Mouse (Mus musculus) heart, embryonic 12.5 days (tissue): ENCODE measurements around the gene Gtf2h5. TPM values are rescaled to one million over a fixed set of nuclear protein-coding genes. Genes with fewer than 3 reads are reported as not detected.

Source experiments
- ATAC-seq: fragments of 200-750 bp; cut with Nextera tagmentation; 2 replicates; pipeline ENCODE4 v1.8.0; 2017; ENCODE audit warnings: moderate TSS enrichment, moderate library complexity; ENCODE audit not compliant: insufficient number of reproducible peaks, low FRiP score
- H3K27ac ChIP-seq: fragments of 300-500 bp; sonication (generic); 2 replicates; pipeline ENCODE4 v1.5.1; 2016; ENCODE audit warnings: mild to moderate bottlenecking, moderate library complexity; ENCODE audit not compliant: poor library complexity, severe bottlenecking
- H3K27me3 ChIP-seq: fragments of 300-500 bp; sonication (generic); replicated peaks from 2 replicates; pipeline ENCODE4 v1.6.1; 2016; ENCODE audit warnings: mild to moderate bottlenecking, moderate library complexity
- H3K36me3 ChIP-seq: fragments of 300-500 bp; sonication (generic); 2 replicates; pipeline ENCODE4 v1.6.1; 2016; ENCODE audit warnings: mild to moderate bottlenecking, moderate library complexity
- H3K4me1 ChIP-seq: fragments of 300-500 bp; sonication (generic); replicated peaks from 2 replicates; pipeline ENCODE4 v1.6.1; 2016; ENCODE audit warnings: mild to moderate bottlenecking
- H3K4me2 ChIP-seq: fragments of 300-500 bp; sonication (generic); 2 replicates; pipeline ENCODE4 v1.6.1; 2016; ENCODE audit warnings: mild to moderate bottlenecking, moderate library complexity
- H3K4me3 ChIP-seq: fragments of 300-500 bp; sonication (generic); 2 replicates; pipeline ENCODE4 v1.5.1; 2016; ENCODE audit warnings: mild to moderate bottlenecking
- H3K9ac ChIP-seq: fragments of 300-500 bp; sonication (generic); 2 replicates; pipeline ENCODE4 v1.6.1; 2016; ENCODE audit warnings: mild to moderate bottlenecking, moderate library complexity
- H3K9me3 ChIP-seq: fragments of 300-500 bp; sonication (generic); replicated peaks from 2 replicates; pipeline ENCODE4 v1.6.1; 2016; ENCODE audit warnings: mild to moderate bottlenecking, moderate library complexity
- WGBS: fragments of 180-500 bp; shearing (Covaris S2); methylation state at CpG from one replicate; pipeline ENCODE4 v1.1.7; 2016; 5-methylcytosine and 5-hydroxymethylcytosine counted together
- polyA plus RNA-seq: library from polyadenylated mRNA; unstranded; fragments of >200 nt; fragmentation: Nextera tagmentation; extraction: Ambion mirVana; gene quantifications from 2 replicates; pipeline ENCODE4 v1.2.1, GENCODE M21; 2016

Gene Gtf2h5
- polyA plus RNA-seq, 1 experiment from 2014 or later, result 147 TPM

GRCm38 (mm10) chr17:6110956-6111355 lies 31.4 kb downstream of the Gtf2h5 start:
- WGBS, result 69% methylated on average over 3 of the region's 3 CpGs
- ATAC-seq, result no peak
- Histone ChIP-seq H3K4me3 (no peak overlapping the region), H3K27ac (no peak overlapping the region), H3K9me3 (no peaks in the 10 kb centered on the region), H3K4me1 (peaks cover 24% of the 10 kb centered on the region), H3K27me3 (no peaks in the 10 kb centered on the region), H3K36me3 (peaks cover 16% of the 10 kb centered on the region), H3K4me2 (no peak overlapping the region), H3K9ac (no peak overlapping the region)

- Histone ChIP-seq H3K27me3 (no peaks in the 10 kb centered on the region), H3K4me1 (peaks cover 21% of the 10 kb centered on the region), H3K36me3 (peaks cover 16% of the 10 kb centered on the region), H3K9ac (no peak overlapping the region), H3K27ac (no peak overlapping the region), H3K4me2 (no peak overlapping the region), H3K9me3 (no peaks in the 10 kb centered on the region), H3K4me3 (no peak overlapping the region)
- WGBS, result 83% methylated on average over 6 of the region's 6 CpGs
- ATAC-seq, result no peak
Measured at GRCm38 (mm10) chr17:6113653-6114052, 34.1 kb downstream of the Gtf2h5 start.

- Histone ChIP-seq H3K4me2 (no peak overlapping the region), H3K4me1 (peaks cover 10% of the 10 kb centered on the region), H3K9me3 (no peaks in the 10 kb centered on the region), H3K27me3 (no peaks in the 10 kb centered on the region), H3K27ac (no peak overlapping the region), H3K36me3 (peaks cover 16% of the 10 kb centered on the region), H3K9ac (no peak overlapping the region), H3K4me3 (no peak overlapping the region)
- no peak for ATAC-seq
- 86% methylated on average over 9 of the region's 9 CpGs for WGBS
Measured at GRCm38 (mm10) chr17:6115085-6115484, 35.5 kb downstream of the Gtf2h5 start.

GRCm38 (mm10) chr17:6117148-6117725 lies 37.7 kb downstream of the Gtf2h5 start:
- H3K27ac ChIP-seq, result 0 out of 2 replicates have a peak overlapping the region, but pooled peaks have one; percentile 0
- peaks cover 16% of the 10 kb centered on the region for H3K36me3 ChIP-seq
- peaks cover 10% of the 10 kb centered on the region for H3K4me1 ChIP-seq
- H3K4me3 ChIP-seq, result no peak overlapping the region
- no peak overlapping the region for H3K4me2 ChIP-seq
- no peak for ATAC-seq
- H3K27me3 ChIP-seq, result no peaks in the 10 kb centered on the region
- no peak overlapping the region for H3K9ac ChIP-seq
- H3K9me3 ChIP-seq, result no peaks in the 10 kb centered on the region
- 70% methylated on average over 4 of the region's 4 CpGs for WGBS

DNA sequence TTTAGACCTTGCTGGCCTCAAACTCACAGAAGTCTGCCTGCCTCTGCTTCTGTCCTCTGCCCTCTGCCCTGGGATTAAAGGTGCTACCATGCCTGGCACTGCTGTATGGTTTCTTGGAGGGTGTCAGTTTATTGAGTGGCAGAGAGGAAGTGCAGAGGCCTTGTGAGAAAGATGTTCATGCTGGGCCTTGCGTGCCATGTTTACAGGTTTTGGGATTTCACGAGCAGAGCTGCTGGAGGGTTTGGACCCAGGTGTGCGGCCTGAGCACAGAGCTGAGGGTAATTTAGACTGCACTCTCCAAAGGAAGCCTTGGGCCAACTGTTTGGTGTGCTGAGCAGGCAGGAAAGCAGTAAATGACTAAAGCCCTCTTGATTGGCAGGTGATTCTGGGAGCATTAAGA lies 38.3 kb downstream of the Gtf2h5 start:
- Histone ChIP-seq H3K27me3 (no peaks in the 10 kb centered on the region), H3K4me3 (no peak overlapping the region), H3K4me2 (no peak overlapping the region), H3K27ac (no peak overlapping the region), H3K9me3 (no peaks in the 10 kb centered on the region), H3K36me3 (peaks cover 22% of the 10 kb centered on the region), H3K9ac (no peak overlapping the region), H3K4me1 (peaks cover 10% of the 10 kb centered on the region)
- 89% methylated on average over 3 of the region's 3 CpGs for WGBS
- no peak for ATAC-seq

DNA sequence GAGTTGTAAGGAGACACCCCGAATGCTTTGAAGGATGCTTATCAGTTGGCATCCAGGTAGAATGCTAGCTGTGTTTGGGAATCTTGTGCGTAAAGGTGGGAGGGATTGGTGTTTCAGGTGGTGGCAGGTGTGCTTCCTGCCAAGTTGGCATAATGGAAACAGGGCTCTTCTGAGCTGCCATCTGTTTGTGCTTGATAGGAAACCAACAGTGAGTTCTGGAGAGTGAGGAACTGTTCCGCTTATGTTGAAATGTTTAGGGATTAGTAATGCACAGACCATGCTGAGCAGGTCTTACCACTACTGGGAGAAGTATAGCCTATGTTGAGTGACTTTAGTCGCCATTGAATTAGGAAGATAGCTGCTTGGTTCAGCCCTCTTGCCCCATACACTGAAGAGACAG lies 39.3 kb downstream of the Gtf2h5 start:
- H3K27me3 ChIP-seq, result no peaks in the 10 kb centered on the region
- H3K9me3 ChIP-seq, result no peaks in the 10 kb centered on the region
- no peak overlapping the region for H3K4me2 ChIP-seq
- H3K9ac ChIP-seq, result no peak overlapping the region
- no peak overlapping the region for H3K4me3 ChIP-seq
- H3K36me3 ChIP-seq, result peaks cover 30% of the 10 kb centered on the region
- WGBS, result 91% methylated on average over 4 of the region's 4 CpGs
- H3K4me1 ChIP-seq, result peaks cover 10% of the 10 kb centered on the region
- H3K27ac ChIP-seq, result no peak overlapping the region
- ATAC-seq, result no peak

DNA sequence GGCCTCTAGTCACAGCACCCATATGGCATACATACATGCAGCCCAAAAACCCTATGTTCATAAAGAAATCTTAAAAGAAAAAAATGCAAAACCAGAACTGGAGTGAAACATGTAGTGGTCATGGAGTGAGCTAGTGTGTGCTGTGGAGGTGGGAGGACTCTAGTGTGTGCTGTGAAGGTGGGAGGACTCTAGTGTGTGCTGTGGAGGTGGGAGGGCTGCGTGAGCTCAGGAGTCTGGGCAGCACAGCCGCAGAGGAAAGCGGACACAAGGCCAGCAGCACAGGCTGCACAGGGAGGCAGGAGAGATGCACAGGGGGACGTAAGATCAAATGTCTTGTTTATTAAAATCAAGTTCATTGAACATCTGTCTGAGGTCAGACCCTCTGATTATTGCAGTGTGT lies 44.2 kb downstream of the Gtf2h5 start:
- no peak for ATAC-seq
- WGBS, result 87% methylated on average over 4 of the region's 4 CpGs
- Histone ChIP-seq H3K27ac (no peak overlapping the region), H3K9me3 (no peaks in the 10 kb centered on the region), H3K36me3 (peaks cover 35% of the 10 kb centered on the region), H3K4me2 (no peak overlapping the region), H3K4me3 (no peak overlapping the region), H3K27me3 (no peaks in the 10 kb centered on the region), H3K4me1 (peaks cover 16% of the 10 kb centered on the region), H3K9ac (no peak overlapping the region)

- Histone ChIP-seq H3K4me1 (peaks cover 16% of the 10 kb centered on the region), H3K9me3 (no peaks in the 10 kb centered on the region), H3K27ac (no peak overlapping the region), H3K27me3 (no peaks in the 10 kb centered on the region), H3K9ac (no peak overlapping the region), H3K4me2 (no peak overlapping the region), H3K4me3 (no peak overlapping the region), H3K36me3 (peaks cover 35% of the 10 kb centered on the region)
- ATAC-seq, result no peak
- 91% methylated on average over 3 of the region's 3 CpGs for WGBS
Measured at GRCm38 (mm10) chr17:6125441-6125840, 45.9 kb downstream of the Gtf2h5 start.

DNA sequence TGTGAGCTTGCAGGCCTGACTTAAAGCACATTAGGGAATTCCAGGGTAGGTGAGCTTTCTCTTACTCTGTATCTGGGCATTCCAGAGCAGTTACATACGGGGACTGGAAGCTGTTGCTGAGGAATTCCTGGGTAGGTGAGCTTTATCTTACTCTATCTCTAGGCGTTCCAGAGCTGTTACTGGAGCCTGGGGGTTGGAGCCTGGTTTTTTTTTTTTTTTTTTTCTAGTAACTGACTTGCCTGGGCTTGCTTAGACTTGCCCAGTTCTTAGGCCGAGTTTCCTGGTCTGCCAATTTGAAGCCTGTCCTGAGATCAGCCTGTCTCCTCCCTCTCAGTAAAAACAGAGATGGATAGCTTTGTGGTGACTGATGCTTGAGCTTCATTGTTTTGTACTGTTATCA lies 48.5 kb downstream of the Gtf2h5 start:
- Histone ChIP-seq H3K27ac (peak overlapping the region; percentile 13), H3K27me3 (no peaks in the 10 kb centered on the region), H3K4me2 (no peak overlapping the region), H3K4me1 (peaks cover 21% of the 10 kb centered on the region), H3K9me3 (no peaks in the 10 kb centered on the region), H3K9ac (no peak overlapping the region), H3K4me3 (no peak overlapping the region), H3K36me3 (peaks cover 22% of the 10 kb centered on the region)
- 15% methylated on average over 3 of the region's 3 CpGs for WGBS
- ATAC-seq, result no peak

GRCm38 (mm10) chr17:6129361-6129760 lies 49.8 kb downstream of the Gtf2h5 start:
- Histone ChIP-seq H3K4me1 (peaks cover 21% of the 10 kb centered on the region), H3K27me3 (no peaks in the 10 kb centered on the region), H3K36me3 (peaks cover 16% of the 10 kb centered on the region), H3K27ac (no peak overlapping the region), H3K4me3 (no peak overlapping the region), H3K9me3 (no peaks in the 10 kb centered on the region), H3K9ac (no peak overlapping the region), H3K4me2 (no peak overlapping the region)
- ATAC-seq, result no peak
- 78% methylated on average over 4 of the region's 4 CpGs for WGBS

GRCm38 (mm10) chr17:6131083-6131482 lies 51.5 kb downstream of the Gtf2h5 start:
- Histone ChIP-seq H3K4me3 (no peak overlapping the region), H3K27me3 (no peaks in the 10 kb centered on the region), H3K36me3 (peaks cover 3% of the 10 kb centered on the region), H3K9me3 (no peaks in the 10 kb centered on the region), H3K4me2 (no peak overlapping the region), H3K4me1 (peaks cover 21% of the 10 kb centered on the region), H3K27ac (no peak overlapping the region), H3K9ac (no peak overlapping the region)
- no peak for ATAC-seq
- WGBS, result 86% methylated on average over 3 of the region's 3 CpGs
